Mouse (Mus musculus) left cerebral cortex, adult 18-20 months (tissue): ENCODE measurements around the gene Swap70. TPM values are rescaled to one million over a fixed set of nuclear protein-coding genes. Genes with fewer than 3 reads are reported as not detected.

Source experiments
- DNase-seq, 2 experiments: peaks; one replicate each; pipeline ENCODE4 v3.0.0; 2021 to 2022; ENCODE audit warnings: low spot score in 2 of 2, mixed read lengths in 1 of 2
- total RNA-seq, 2 experiments: library from RNA; stranded (reverse); gene quantifications; 2 replicates each; pipeline ENCODE4 v1.2.3; 2021

The Swap70 gene
- total RNA-seq, 2 experiments from 2014 or later: 12.3 to 13.1 TPM

DNA sequence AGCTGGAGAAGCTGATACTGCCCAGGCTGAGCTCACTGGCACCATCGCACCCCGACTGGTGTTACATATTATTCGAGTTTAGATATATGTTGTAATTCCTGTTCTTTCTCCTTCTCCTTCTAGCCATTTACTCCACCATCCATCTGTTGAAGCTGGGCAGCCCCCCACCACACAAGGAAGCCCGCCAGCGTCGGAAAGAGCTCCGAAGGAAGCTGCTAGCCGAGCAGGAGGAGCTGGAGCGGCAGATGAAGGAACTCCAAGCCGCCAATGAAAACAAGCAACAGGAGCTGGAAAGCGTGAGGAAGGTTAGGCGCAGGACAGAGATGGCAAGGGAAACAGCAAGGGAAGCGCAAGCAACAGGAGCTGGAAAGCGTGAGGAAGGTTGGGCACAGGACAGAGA lies 48.3 kb downstream of the Swap70 start:
- DNase-seq: no peak

DNA sequence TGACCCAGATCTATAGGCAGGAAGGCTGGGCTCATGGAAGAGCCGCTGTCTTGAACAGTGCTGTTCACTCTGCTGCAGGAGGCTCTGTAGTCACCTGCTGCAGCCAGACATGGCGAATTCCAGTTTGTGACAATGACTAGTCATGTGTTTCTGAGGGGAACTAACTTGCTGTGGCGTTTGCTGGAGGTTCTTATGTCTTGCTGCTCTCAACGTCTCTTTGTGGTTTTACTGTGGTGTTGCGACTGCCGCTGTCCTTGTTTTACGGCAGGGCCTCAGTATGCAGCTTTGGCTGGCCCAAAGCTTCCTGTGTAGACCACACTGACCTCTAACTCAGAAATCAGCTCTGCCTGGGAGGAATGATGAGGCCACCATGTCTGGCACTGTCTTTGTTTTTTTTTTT lies 48.9 kb downstream of the Swap70 start:
- DNase-seq: no peak

DNA sequence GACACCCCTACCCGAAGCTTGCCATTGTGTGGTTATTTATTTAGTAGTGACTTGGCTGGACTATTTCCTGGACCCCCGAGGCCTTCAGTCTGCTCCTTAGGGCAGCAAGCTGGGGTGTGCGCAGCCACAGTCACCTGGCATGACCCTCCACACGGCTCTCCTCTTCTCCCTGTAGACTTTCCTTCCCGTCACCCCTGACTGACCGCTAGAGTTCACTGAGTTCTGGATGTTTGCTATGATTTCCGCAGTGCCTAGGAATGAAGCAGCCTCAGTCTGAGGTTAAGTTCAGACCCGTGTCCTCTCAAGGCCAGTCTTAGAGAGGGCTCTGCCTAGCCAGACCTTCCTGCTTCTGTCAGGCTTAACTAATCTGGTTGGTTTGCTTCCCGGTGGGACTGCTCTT lies 50.3 kb downstream of the Swap70 start:
- DNase-seq: no peak

DNA sequence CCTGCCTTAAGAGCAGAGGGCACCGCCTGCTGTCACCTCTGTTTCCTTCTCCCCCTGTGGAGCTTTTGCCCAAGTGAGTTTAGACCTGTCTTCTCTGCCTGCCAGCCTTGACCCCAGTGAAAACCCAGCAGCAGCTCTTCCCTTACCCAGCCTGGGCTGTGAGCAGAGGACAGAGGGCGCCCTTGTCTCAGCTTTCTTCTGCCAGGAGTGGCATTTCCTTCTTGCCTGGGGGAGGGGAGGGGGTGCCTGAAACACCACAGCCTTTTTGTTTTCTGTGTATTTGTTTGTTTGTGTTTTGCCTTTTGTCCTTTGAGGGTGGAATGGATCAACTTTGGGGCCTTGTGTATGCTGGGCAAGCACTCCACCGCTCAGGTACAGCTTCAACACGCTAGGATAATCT lies 50.9 kb downstream of the Swap70 start:
- DNase-seq: no peak

DNA sequence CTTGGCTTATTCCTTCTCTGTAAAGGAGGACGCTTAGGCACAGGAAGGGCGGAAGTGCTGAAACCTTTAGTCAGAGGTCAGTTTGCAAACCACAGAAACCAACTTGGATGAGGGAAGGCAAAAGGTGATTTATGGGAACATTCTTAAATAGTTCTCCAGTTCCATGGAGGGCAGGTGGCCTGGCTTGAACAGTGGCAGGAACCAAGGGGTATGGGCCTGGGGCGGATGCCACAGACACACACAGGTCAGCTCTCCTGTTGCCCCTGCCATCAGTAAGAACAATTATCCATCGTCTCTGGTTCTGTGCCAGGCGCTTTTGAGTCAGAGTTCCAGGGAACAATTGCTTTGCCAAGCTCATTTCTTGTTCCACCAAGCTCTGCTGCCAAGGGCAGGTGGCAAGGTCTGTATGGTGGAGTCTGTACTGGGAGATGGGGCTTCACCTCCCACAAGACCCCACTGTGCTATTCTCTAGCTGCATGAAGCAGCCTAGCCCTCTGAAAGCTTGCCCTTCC lies 56.3 kb downstream of the Swap70 start:
- no peak for DNase-seq

DNA sequence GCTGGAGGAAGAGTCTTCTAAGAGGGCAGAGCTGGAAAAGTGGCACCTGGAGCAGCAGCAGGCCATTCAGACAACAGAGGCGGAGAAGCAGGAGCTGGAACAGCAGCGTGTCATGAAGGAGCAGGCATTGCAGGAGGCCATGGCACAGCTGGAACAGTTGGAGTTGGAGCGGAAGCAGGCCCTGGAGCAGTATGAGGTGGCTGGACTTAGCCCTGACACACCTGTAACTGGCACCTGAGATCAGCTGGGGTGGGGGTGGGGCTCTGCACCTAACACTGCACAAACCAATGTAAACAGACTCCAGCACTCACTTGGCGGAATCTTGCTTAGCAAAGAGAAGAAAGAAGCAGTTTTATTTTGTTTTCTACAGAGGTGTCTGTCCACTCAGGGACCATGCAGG lies 57.7 kb downstream of the Swap70 start:
- DNase-seq: no peak

DNA sequence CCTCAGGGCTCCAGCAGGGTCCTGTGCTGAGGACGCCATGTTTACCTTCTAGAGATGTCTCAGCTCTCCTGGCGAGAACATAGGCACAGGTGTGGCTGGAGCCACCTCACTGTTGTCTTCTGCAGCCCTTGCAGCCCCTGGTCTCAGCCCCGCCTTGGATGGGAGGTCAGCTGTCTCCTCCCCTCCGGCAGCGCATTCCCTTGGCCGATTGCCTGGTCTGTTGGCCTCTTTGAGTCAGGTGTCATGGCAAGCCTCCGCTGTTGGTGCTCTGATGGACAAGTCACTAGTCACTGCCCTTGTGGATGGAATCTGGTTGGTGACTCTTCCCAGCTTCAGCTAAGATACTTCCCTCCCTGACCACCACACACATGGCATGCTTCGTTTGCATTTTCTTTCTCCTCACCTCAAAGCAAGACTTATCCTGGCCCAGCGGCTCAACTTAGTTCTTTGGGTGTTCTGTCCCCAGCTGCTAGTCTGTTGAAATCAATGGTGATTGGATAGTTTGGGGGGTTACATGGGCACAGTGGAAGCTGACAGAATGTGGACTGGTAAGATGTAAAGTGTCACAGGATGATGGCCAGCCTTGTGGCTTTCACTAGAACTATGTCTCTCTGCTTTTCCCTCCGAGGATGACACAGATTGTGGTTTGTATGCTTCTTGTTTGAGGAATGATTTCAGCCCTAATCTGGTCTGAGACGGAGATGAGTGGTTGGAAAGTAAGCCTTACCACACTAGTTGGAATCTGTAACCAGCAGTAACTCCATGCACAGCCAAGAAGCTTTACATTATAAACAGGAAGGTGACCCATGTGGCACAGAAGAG lies 60.1 kb downstream of the Swap70 start:
- DNase-seq: no peak

DNA sequence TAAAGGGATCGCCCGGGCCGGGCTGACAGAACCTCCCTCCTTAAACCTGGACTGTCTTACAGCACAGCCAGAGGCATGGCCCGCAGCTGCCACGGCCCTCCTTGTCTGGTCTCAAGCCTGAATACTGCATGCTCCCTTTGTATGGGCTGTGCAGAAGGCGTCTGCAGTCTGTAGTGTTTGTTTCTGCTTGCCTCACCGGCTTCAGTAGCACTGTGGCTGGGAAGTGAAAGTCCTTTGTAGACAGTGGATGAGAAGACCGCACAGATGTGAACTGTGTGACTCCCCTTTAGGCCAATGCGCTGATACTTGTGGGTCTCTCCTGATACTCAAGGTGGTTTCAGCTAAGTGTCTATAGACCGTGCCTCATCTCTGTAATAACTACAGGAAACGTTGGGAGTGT lies 61.3 kb downstream of the Swap70 start:
- no peak for DNase-seq

DNA sequence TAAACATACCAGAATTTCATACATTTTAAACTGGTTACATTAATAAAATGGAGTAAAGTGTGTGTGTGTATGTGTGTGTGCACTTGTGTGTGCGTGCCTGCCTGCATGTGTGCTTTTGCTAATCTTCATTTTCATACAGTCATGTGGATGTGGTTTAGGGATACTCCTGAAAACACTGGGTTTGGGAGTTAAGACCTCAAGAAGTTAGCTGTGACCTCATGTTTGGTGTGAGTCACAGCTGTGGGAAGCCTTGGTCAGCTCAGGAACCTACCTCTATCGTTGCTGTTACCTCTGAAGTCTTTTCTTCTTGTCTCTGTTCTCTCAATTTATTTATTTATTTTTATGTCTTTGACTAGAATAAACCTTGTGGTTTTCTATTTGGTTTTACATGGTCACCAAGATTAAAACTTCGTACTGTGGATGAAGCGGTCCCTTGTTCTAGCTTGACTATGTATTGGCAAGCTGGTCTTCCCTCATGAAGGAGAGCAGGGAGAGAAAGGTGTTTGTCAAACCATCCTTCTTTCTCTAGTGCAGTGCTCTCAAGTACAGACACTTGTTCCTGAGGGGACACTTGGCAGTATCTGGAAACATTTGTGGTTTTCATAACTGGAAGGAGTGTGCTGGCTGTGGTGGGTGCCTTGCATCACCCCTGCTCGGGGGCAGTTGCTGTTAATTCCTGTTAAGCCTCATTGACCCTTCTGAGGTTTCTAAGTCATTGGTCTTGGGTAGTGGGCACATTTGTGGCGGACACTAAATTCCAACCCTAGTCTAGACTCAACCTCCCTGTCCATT lies 62.2 kb downstream of the Swap70 start:
- DNase-seq: no peak

DNA sequence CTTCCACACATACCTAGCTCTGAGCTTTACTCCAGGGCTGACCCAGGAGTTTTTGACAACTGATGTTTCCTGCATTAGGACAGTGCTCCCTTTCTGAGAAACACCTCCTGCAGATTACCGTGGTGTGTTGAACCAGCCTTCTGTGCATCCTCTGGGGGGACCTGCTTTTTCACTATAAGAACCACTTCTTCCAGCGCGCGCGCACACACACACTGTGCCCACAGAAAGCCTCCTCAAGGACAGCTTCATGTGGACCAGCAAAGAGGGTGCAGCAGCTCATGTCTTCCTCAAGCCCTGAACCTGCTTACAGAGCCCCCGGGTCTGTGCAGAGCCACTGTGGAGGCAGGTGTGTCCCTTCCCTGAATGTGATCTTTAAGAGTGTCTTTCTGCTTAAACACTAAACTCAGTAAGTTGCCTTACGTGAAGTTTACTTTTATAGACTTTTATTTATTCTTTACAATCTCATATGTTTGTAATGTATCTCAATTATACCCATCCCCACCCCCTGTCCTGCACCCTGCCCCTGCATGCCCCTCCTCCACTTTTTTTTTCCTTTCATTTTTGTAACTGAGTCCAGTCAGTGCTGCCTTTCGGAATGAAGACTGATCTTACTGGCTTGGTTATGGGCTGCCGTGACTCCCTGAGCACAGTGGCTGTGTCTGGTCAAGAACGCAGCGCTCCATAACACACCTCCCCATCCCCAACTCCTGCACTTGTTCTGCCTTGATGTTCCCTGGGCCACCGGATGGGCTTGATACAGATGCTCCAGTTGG lies 63.8 kb downstream of the Swap70 start:
- no peak for DNase-seq

DNA sequence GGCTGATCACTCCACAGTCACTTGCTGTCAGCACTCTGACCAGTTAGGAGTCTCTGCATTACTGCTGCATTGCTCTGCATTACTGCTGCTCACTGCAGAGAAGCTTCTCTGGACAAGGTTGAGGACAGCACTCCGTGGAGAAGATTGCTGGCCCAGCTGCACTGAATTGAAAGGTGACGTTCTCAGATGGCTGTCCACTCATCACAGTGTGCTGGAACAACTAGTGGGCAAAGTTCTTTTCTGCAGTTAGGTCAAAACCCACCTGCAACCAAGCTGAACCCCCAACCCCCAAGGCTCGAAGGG lies 64.3 kb downstream of the Swap70 start:
- DNase-seq: no peak

DNA sequence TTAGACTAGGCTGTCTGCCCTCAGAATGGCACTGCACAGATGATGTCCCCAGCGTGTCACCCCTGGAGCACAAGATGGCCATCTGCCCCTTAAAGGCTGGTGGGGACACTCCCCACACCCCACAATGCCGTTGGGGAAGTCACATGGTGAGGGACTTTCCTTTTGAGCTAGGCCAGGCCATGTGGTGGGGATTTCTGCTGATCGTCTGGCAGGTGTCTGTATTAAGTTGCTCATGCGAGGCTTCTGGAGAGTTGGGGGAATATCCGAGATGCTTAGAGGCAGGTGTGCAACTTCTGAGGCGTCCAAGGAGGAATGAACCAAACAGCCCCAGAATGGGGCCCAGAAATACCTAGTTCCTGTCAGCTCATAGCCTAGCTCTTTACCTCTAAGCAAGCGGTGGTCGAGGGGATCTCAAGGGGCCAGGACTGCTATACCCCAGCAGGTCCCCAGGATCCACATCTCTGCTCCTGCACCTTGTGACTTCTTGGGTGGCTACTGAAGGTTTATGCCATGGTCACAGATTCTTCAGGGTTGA lies 64.8 kb downstream of the Swap70 start:
- no peak for DNase-seq

DNA sequence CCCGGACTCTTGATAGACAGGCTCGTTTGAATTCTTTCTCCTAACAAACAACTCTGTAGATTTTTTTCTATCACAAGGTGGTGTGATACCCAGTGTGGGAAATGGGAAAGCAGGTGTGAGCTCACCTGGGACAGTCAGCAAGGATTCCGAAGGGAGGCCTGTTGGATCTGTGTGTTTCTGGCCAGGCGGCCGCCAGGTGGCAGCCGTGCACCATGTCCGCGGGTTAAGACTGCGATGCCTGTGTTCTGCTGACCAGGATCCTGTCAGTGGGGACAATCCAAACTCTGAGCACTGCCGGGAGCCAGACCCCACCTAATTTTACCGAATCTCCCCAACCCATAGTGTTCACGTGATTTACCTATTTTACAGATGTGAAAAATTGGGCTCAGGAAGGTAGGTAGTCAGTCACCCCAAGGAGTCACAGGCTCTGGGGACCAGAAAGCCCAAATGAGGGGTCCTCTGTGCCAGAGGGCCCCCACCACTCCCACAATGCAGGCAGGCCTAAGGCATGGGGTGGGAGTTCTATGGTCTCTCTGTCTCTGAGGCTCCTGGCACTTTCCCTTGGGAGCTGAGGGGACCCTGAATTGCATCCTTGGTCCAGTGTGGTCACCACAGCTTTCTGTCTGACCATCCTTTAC lies 65.4 kb downstream of the Swap70 start:
- DNase-seq: peak; percentile 84 to 86

DNA sequence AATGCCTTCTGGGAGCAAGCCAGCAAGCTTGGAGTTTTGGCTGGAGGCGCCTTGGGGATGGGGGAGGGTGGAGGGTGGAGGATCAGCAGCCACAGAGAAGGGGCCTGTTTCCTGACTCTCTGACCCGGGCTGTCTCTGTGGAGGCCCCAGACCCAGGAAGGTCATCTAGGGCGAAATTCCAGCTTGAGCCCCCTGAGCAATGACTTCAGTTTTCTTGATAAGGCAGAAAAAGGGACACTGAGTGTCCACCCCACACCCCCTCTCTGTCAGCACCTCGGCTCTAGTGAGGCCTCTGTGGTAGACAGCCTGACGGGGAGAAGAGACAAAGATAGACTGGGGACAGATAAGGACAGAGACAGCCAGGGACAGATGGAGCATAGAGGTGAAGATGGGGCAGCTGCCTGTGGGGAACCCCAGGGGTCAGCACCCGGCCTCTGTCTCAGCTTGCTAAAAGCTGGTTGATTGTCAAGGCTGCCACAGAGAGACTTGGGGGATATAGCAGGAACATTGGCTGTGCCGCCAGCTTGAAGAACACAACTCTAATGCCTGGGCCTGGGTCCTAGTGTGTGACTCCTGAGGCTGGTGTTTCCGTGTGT lies 66.1 kb downstream of the Swap70 start:
- no peak for DNase-seq

DNA sequence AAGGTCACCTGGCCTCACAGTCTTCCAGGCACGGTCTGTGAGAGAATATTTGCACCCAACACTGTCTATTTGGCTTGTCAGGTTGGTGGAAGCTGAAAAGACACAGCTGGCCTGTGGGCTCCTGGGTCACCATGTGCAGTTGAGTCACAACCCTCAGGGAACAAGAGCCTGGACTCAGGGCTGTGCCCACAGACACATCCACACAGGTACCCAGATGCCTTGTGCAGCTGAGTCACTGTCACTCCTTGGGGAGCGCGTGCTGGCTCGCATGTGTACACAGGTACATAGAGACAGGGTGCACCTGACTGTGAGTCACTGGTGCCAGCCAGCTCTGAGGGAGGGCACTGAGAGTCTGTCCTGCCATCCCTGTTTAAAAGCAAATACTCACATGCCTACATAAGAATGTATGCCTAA lies 66.7 kb downstream of the Swap70 start:
- DNase-seq: no peak

DNA sequence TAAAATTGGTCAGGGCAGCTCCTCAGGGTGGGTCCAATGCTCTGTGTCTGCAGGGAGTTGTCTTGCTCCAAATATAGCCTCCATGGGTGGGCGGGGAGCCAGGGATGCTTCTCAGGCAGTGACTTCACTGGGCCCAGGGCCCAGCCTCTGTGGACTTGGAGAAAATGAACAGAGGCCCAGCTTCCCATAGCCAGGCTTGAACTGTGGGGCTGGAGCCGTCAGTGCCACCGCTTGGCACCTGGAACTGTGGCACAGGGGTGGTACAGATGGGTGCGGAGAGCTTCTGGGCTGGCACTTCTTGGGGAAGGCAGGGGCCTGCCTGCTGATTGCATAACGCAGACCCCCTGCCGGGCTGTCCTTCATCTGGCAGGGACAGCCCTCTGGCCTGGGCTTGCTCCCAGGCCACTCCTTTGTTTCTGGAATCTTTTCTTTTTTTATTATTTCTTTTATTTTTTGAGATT lies 67.2 kb downstream of the Swap70 start:
- peak in 1 of 2 experiments; percentile 29 for DNase-seq

DNA sequence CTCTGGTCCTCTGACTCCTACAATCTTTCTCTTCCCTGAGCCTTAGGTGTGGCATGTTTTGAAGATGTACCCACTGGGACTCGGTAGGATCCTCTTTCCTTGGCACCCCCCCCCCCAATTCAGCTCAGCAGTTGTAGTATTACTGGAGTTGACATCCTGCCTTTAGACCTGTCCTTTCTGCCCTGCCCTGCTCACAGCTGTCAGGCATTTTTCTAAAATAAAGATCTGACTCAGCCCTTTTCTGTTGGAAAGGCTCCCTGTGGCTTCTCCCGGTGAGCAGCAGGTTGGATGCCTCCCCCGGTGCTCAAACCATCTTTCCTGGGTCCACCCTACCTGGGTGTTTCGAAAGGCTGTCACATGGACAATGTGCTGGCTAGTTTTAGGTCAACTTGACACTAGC lies 68.1 kb downstream of the Swap70 start:
- no peak for DNase-seq

DNA sequence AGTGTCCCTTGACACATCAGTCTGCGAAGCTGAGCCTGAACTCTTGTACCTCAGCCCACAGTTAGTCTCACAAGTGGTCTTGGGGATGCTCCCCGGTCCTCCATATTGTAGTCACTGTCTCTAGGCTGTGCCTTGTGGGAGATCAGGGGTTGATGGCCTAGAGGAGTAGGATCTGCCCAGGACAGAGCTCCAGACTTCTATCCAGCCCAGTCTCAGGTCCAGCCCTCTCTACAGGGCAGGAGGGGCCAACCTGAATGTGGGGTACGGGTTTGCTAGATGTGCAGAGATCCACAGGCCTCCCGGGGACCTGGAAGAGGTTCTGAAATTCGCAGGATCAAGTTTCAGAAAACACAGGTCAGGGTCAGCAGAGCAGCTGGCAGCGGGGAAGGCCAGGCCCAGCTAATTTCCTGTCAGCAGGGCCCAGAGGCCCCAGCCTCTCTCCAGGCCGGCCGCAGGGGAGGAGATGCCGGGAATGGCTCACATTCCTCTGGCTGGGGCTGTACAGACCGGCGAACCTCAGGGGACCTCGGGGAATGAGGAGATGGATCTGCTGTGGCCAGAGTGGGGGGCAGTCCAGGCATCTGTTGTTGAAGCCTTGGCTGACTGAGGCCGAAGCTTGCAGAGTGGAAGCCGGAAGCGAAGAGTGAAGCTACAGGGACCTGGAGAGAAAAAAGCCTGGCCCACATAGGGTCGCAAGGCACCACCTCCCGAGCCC lies 75.5 kb downstream of the Swap70 start:
- DNase-seq: no peak

DNA sequence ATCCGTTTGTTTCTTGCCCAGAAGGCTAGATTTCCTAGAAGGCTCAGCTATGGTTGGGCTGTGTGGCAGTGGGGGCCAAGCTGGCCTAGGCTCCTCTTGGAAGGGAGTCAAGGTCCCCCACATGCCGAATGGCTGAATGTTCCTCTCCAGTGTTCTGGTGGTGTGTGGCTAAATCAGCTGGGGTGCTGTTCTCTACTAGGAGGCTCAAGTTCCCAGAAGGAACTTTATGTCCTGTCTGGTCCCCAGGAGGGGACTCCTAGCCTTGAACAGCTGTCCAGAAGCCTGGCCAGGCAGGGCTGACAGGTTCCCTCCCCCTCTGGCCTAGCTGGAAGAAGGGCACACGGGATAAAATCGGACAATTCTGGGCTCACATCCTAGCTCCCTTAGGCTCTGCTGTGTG lies 76.1 kb downstream of the Swap70 start:
- DNase-seq: no peak

DNA sequence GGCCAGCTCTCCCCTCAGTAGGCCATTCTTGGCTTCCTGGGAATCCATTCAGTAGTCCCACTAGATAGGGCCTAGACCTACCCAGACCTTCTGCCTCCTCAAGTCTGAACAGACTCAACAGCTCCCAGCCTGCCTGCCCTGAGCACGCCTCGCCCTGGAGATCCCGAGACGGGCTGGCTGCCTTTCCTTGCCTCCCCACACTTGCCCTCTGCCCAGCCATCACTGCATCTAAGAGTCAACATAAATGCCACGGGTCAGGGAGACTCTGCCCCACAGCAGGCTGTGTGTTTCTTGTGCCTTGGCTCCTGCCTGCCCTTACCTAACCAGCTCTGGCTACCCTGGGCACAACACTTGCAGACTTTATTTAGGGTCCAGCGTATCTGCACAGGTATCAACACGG lies 76.6 kb downstream of the Swap70 start:
- no peak for DNase-seq
